24 mouse cellular contexts compared by ENCODE assay signal in genomic region chr12:12547477-12547876, GRCm38 (mm10).
DNase-seq lines count a peak whose midpoint lies in the region; ATAC-seq and TF ChIP-seq lines count a peak whose summit lies in the region.
"Had no signal": no experiment of that assay in that cellular context is flagged by ENCODE, and none has a peak within 500 bp of the region (broad histone marks: within the 10 kb centered on the region; RNA-seq: fewer than 3 reads in every experiment).

No protein-coding gene starts in this region.

- no peak for TF ChIP-seq RAD21 in MEL (IDR thresholded peaks at IDR 0.05; ENCODE audit: low read depth, low read length)

- TF ChIP-seq EP300 in liver, postnatal 0 days (IDR thresholded peaks at IDR 0.05; ENCODE audit: low read depth): no peak
- TF ChIP-seq EP300 in MEL (IDR thresholded peaks at IDR 0.05; ENCODE audit: low read depth in 1 of 2, low read length in 2 of 2): no peak

- 33% methylated on average over 1 of the region's 1 CpGs for WGBS in liver, embryonic 12.5 days (ENCODE audit: insufficient replicate concordance)
- WGBS in liver, postnatal 0 days (ENCODE audit: insufficient replicate concordance): 47% methylated on average over 1 of the region's 1 CpGs
- WGBS in hindbrain, embryonic 12.5 days: 89% methylated on average over 1 of the region's 1 CpGs

- no peaks in the 10 kb centered on the region; the same call in 1 of the 2 replicates for H3K27me3 ChIP-seq in liver, embryonic 12.5 days (replicated peaks)
- 0 out of 2 replicates have a peak, but pooled peaks cover 5% of the 10 kb centered on the region for H3K27me3 ChIP-seq in liver, postnatal 0 days (ENCODE audit: insufficient read depth, low read length)
- H3K27me3 ChIP-seq in MEL (ENCODE audit: control insufficient read depth in 1 of 2, insufficient read depth in 2 of 2, low read length in 2 of 2): no peaks in the 10 kb centered on the region
- H3K27me3 ChIP-seq in hindbrain, embryonic 12.5 days: no peaks in the 10 kb centered on the region
- H3K27me3 ChIP-seq: embryonic facial prominence, embryonic 12.5 days; forebrain, embryonic 12.5 days; heart, embryonic 15.5 days; hindbrain, embryonic 13.5 days had no signal

- H3K79me2 ChIP-seq in MEL (ENCODE audit: control insufficient read depth, insufficient read depth, low read length, poor library complexity): no peaks in the 10 kb centered on the region

- 0 out of 2 replicates have a peak overlapping the region, but pooled peaks have one; percentile 28 for H3K27ac ChIP-seq in liver, embryonic 12.5 days
- H3K27ac ChIP-seq in liver, postnatal 0 days (ENCODE audit: low read depth): no peak overlapping the region
- no peak overlapping the region for H3K27ac ChIP-seq in MEL (ENCODE audit: control insufficient read depth, low read depth, low read length)
- no peak overlapping the region for H3K27ac ChIP-seq in hindbrain, embryonic 12.5 days
- H3K27ac ChIP-seq: embryonic facial prominence, embryonic 12.5 days; forebrain, embryonic 12.5 days; heart, embryonic 15.5 days; hindbrain, embryonic 13.5 days; hindbrain, postnatal 0 days had no signal

- no peak for DNase-seq in liver, postnatal 0 days
- peak; percentile 18 for DNase-seq in MEL (ENCODE audit: low read depth, low spot score)
- no peak for DNase-seq in layer of hippocampus, adult 9-11 months
- no peak for DNase-seq in lung, postnatal 14 days
- DNase-seq: adrenal gland, postnatal 25 days; B cell, adult 2 months; cerebellum, adult 18-20 months; cerebellum, postnatal 10 days; embryo, embryonic 11 days; gastrocnemius, postnatal 25 days; heart, adult 11 months had no signal

- no peak overlapping the region for H3K4me3 ChIP-seq in liver, embryonic 12.5 days
- no peak overlapping the region for H3K4me3 ChIP-seq in liver, postnatal 0 days (ENCODE audit: low read depth, low read length)
- no peak overlapping the region for H3K4me3 ChIP-seq in MEL (ENCODE audit: control insufficient read depth in 1 of 2, insufficient read depth in 1 of 2, low read depth in 2 of 2, low read length in 2 of 2)
- no peak overlapping the region for H3K4me3 ChIP-seq in hindbrain, embryonic 12.5 days
- H3K4me3 ChIP-seq: embryonic facial prominence, embryonic 12.5 days; forebrain, embryonic 12.5 days; heart, embryonic 10.5 days; heart, embryonic 15.5 days; hindbrain, embryonic 13.5 days had no signal

- H3K4me1 ChIP-seq in liver, embryonic 12.5 days: no peaks in the 10 kb centered on the region; the same call in 1 of the 2 replicates
- H3K4me1 ChIP-seq in liver, postnatal 0 days (ENCODE audit: insufficient read depth): no peaks in the 10 kb centered on the region
- H3K4me1 ChIP-seq in MEL (ENCODE audit: control insufficient read depth in 1 of 2, insufficient read depth in 2 of 2, low read length in 2 of 2): peaks cover 0 to 3% of the 10 kb centered on the region in 2 experiments; a peak in 1 of 4 replicates
- H3K4me1 ChIP-seq in hindbrain, embryonic 12.5 days: no peaks in the 10 kb centered on the region
- H3K4me1 ChIP-seq: embryonic facial prominence, embryonic 12.5 days; forebrain, embryonic 12.5 days; hindbrain, embryonic 13.5 days had no signal

- no peak for ATAC-seq in liver, embryonic 12.5 days
- ATAC-seq in liver, postnatal 0 days: no peak
- peak; percentile 44 for ATAC-seq in granulocyte monocyte progenitor cell, adult 5-6 weeks (replicated peaks; ENCODE audit: poor library complexity, severe bottlenecking)
- peak; percentile 60 for ATAC-seq in megakaryocyte progenitor cell, adult 5-6 weeks (replicated peaks; ENCODE audit: poor library complexity)
- no peak for ATAC-seq in hindbrain, embryonic 12.5 days (ENCODE audit: low FRiP score)
- ATAC-seq: CD4-positive, CD25-positive, alpha-beta regulatory T cell, adult 4 months; forebrain, embryonic 16.5 days; hindbrain, postnatal 0 days had no signal

- no peak for TF ChIP-seq CTCF in liver, postnatal 0 days (IDR thresholded peaks at IDR 0.05; ENCODE audit: low read depth)
- no peak for TF ChIP-seq CTCF in MEL (IDR thresholded peaks at IDR 0.05 in 2 of 3, conservative IDR thresholded peaks at IDR 0.05 in 1 of 3; ENCODE audit: control insufficient read depth in 1 of 3, insufficient read depth in 1 of 3, low read depth in 2 of 3, low read length in 3 of 3, poor library complexity in 1 of 3, severe bottlenecking in 1 of 3)

- H3K9ac ChIP-seq in liver, embryonic 12.5 days: no peak overlapping the region
- no peak overlapping the region for H3K9ac ChIP-seq in liver, postnatal 0 days (replicated peaks)
- H3K9ac ChIP-seq in MEL (ENCODE audit: control insufficient read depth, low read depth, low read length, poor library complexity, severe bottlenecking): no peak overlapping the region
- H3K9ac ChIP-seq in hindbrain, embryonic 12.5 days: no peak overlapping the region
- H3K9ac ChIP-seq: embryonic facial prominence, embryonic 12.5 days; forebrain, embryonic 12.5 days; heart, embryonic 15.5 days; hindbrain, embryonic 13.5 days had no signal

- no peaks in the 10 kb centered on the region for H3K36me3 ChIP-seq in liver, embryonic 12.5 days
- no peaks in the 10 kb centered on the region for H3K36me3 ChIP-seq in liver, postnatal 0 days (replicated peaks; ENCODE audit: insufficient read depth, low read length)
- H3K36me3 ChIP-seq in MEL (ENCODE audit: control insufficient read depth in 1 of 2, insufficient read depth in 2 of 2, low read length in 2 of 2): peaks cover 0 to 5% of the 10 kb centered on the region in 2 experiments; a peak in 2 of 4 replicates
- no peaks in the 10 kb centered on the region for H3K36me3 ChIP-seq in hindbrain, embryonic 12.5 days
- H3K36me3 ChIP-seq: embryonic facial prominence, embryonic 12.5 days; forebrain, embryonic 12.5 days; G1E; heart, embryonic 10.5 days; heart, embryonic 15.5 days; hindbrain, embryonic 13.5 days had no signal

- no peaks in the 10 kb centered on the region for H3K9me3 ChIP-seq in liver, embryonic 12.5 days (replicated peaks)
- no peaks in the 10 kb centered on the region for H3K9me3 ChIP-seq in liver, postnatal 0 days (ENCODE audit: low read length)
- H3K9me3 ChIP-seq in MEL (replicated peaks; ENCODE audit: insufficient read depth, low read length): no peaks in the 10 kb centered on the region
- H3K9me3 ChIP-seq in hindbrain, embryonic 12.5 days (replicated peaks): no peaks in the 10 kb centered on the region
- H3K9me3 ChIP-seq: embryonic facial prominence, embryonic 12.5 days; forebrain, embryonic 12.5 days; heart, embryonic 10.5 days; heart, embryonic 15.5 days; hindbrain, embryonic 13.5 days had no signal

- TF ChIP-seq POLR2A in MEL (IDR thresholded peaks at IDR 0.05; ENCODE audit: control insufficient read depth in 1 of 2, insufficient read depth in 1 of 2, low read depth in 1 of 2, low read length in 2 of 2, poor library complexity in 1 of 2): no peak

- no peak overlapping the region for H3K4me2 ChIP-seq in liver, embryonic 12.5 days
- H3K4me2 ChIP-seq in liver, postnatal 0 days (ENCODE audit: low read depth, low read length): no peak overlapping the region
- H3K4me2 ChIP-seq in hindbrain, embryonic 12.5 days (replicated peaks): no peak overlapping the region
- H3K4me2 ChIP-seq: embryonic facial prominence, embryonic 12.5 days; forebrain, embryonic 12.5 days; heart, embryonic 15.5 days; hindbrain, embryonic 13.5 days had no signal

TF ChIP-seq in MEL, 35 proteins besides CTCF, POLR2A, EP300 and RAD21:
- TF ChIP-seq ZKSCAN1 (IDR thresholded peaks at IDR 0.05; ENCODE audit: low read depth, low read length) (no peak), USF1 (IDR thresholded peaks at IDR 0.05; ENCODE audit: low read depth, low read length) (peak; percentile 54; the same call in 1 of the 2 replicates)

Comparison
In these comparisons a context has a peak if more than half of its experiments do, and no peak if none do; other contexts are left out.
1. ATAC-seq: peak in granulocyte monocyte progenitor cell, adult 5-6 weeks (single experiment) and megakaryocyte progenitor cell, adult 5-6 weeks (single experiment); none in liver, embryonic 12.5 days (single experiment), liver, postnatal 0 days (single experiment) and hindbrain, embryonic 12.5 days (single experiment).